Mouse (Mus musculus) CH12.LX (cell line): ENCODE measurements around the gene Cox19. TPM values are rescaled to one million over a fixed set of nuclear protein-coding genes. Genes with fewer than 3 reads are reported as not detected.

Experiments used
- DNase-seq: peaks from one replicate; pipeline ENCODE4 v3.0.0-alpha.2; 2013; ENCODE audit errors: extremely low read depth
- H3K27ac ChIP-seq: 2 replicates; pipeline ENCODE4 v1.5.1; 2012; ENCODE audit warnings: low read depth, mild to moderate bottlenecking, control low read depth, moderate library complexity; ENCODE audit not compliant: insufficient read depth
- H3K27me3 ChIP-seq: replicated peaks from 2 replicates; pipeline ENCODE3; 2012; ENCODE audit warnings: inconsistent platforms
- H3K36me3 ChIP-seq, 2 experiments: replicated peaks in 1 of 2; 2 replicates each; pipeline versions ENCODE3 to v1.6.1; 2012; ENCODE audit warnings: inconsistent platforms in 1 of 2, low read length in 1 of 2, mild to moderate bottlenecking in 1 of 2, mixed read lengths in 1 of 2, moderate library complexity in 1 of 2; ENCODE audit not compliant: control insufficient read depth in 1 of 2, insufficient read depth in 1 of 2
- H3K4me1 ChIP-seq, 2 experiments: 2 replicates each; pipeline ENCODE4 v1.6.1; 2012; ENCODE audit warnings: inconsistent platforms in 1 of 2, moderate library complexity in 1 of 2; ENCODE audit not compliant: insufficient read depth in 2 of 2, control insufficient read depth in 1 of 2
- H3K4me2 ChIP-seq: 2 replicates; pipeline ENCODE4 v1.6.1; 2012; ENCODE audit warnings: low read depth, mild to moderate bottlenecking, control low read depth; ENCODE audit not compliant: poor library complexity, insufficient read depth, severe bottlenecking
- H3K4me3 ChIP-seq, 3 experiments: fragments of 150-350 bp in 1 of 3; sonication (generic) in 1 of 3; replicated peaks in 1 of 3; 2 replicates each; pipeline versions ENCODE3 to v1.5.1; 2011 to 2012; ENCODE audit warnings: low read depth in 2 of 3, low read length in 2 of 3, mild to moderate bottlenecking in 2 of 3, moderate library complexity in 2 of 3, control low read depth in 1 of 3, improper control_type of control experiment in 1 of 3, inconsistent platforms in 1 of 3, mixed read lengths in 1 of 3; ENCODE audit not compliant: poor library complexity in 1 of 3
- H3K79me2 ChIP-seq: replicated peaks from 2 replicates; pipeline ENCODE4 v1.6.1; 2012; ENCODE audit warnings: mild to moderate bottlenecking, moderate library complexity; ENCODE audit not compliant: control insufficient read depth, poor library complexity, insufficient read depth, severe bottlenecking; ENCODE audit errors: extremely low read depth
- H3K9ac ChIP-seq: 2 replicates; pipeline ENCODE4 v1.6.1; 2012; ENCODE audit warnings: low read depth, mild to moderate bottlenecking, control low read depth, moderate library complexity; ENCODE audit not compliant: insufficient read depth
- H3K9me3 ChIP-seq: replicated peaks from 2 replicates; pipeline ENCODE3; 2012; ENCODE audit warnings: low read length, inconsistent platforms, mixed read lengths
- BHLHE40 ChIP-seq: IDR thresholded peaks from 2 replicates; pipeline ENCODE4 v1.6.1; 2011; ENCODE audit warnings: mild to moderate bottlenecking, low read depth, low read length, improper control_type of control experiment
- CHD2 ChIP-seq: IDR thresholded peaks from 2 replicates; pipeline ENCODE4 v1.6.1; 2011; ENCODE audit warnings: low read length, improper control_type of control experiment
- E2F4 ChIP-seq: IDR thresholded peaks from 2 replicates; pipeline ENCODE4 v1.6.1; 2011; ENCODE audit warnings: low read depth, low read length, improper control_type of control experiment; ENCODE audit not compliant: insufficient replicate concordance
- ETS1 ChIP-seq: conservative IDR thresholded peaks from 2 replicates; pipeline ENCODE4 v1.6.1; 2012; ENCODE audit warnings: low read depth, mild to moderate bottlenecking, inconsistent platforms, low read length, improper control_type of control experiment, moderate library complexity
- GABPA ChIP-seq: IDR thresholded peaks from 2 replicates; pipeline ENCODE4 v1.6.1; 2012; ENCODE audit warnings: low read depth, low read length, improper control_type of control experiment, inconsistent platforms; ENCODE audit not compliant: insufficient replicate concordance
- HCFC1 ChIP-seq: IDR thresholded peaks from 2 replicates; pipeline ENCODE4 v1.6.1; 2012; ENCODE audit warnings: low read depth, mild to moderate bottlenecking, inconsistent platforms, low read length, improper control_type of control experiment
- MAX ChIP-seq: IDR thresholded peaks from 2 replicates; pipeline ENCODE4 v1.6.1; 2011; ENCODE audit warnings: low read length, improper control_type of control experiment
- MXI1 ChIP-seq: IDR thresholded peaks from 2 replicates; pipeline ENCODE4 v1.6.1; 2011; ENCODE audit warnings: mild to moderate bottlenecking, low read depth, low read length, improper control_type of control experiment
- NELFE ChIP-seq: IDR thresholded peaks from 2 replicates; pipeline ENCODE4 v1.6.1; 2011; ENCODE audit warnings: low read depth, low read length, improper control_type of control experiment
- NRF1 ChIP-seq: IDR thresholded peaks from 2 replicates; pipeline ENCODE4 v1.6.1; 2014; ENCODE audit warnings: low read depth, mild to moderate bottlenecking, inconsistent platforms, low read length, improper control_type of control experiment, moderate library complexity
- POLR2AphosphoS2 ChIP-seq: IDR thresholded peaks from 2 replicates; pipeline ENCODE4 v1.6.1; 2011; ENCODE audit warnings: low read depth, low read length, improper control_type of control experiment
- RAD21 ChIP-seq: IDR thresholded peaks from 2 replicates; pipeline ENCODE4 v1.6.1; 2011; ENCODE audit warnings: low read depth, mild to moderate bottlenecking, low read length, improper control_type of control experiment, moderate library complexity
- RCOR1 ChIP-seq: conservative IDR thresholded peaks from 2 replicates; pipeline ENCODE4 v1.6.1; 2012; ENCODE audit warnings: low read depth, mild to moderate bottlenecking, inconsistent platforms, low read length, improper control_type of control experiment
- TCF12 ChIP-seq: IDR thresholded peaks from 2 replicates; pipeline ENCODE4 v1.6.1; 2014; ENCODE audit warnings: low read depth, mild to moderate bottlenecking, inconsistent platforms, low read length, improper control_type of control experiment
- UBTF ChIP-seq: IDR thresholded peaks from 2 replicates; pipeline ENCODE4 v1.6.1; 2012; ENCODE audit warnings: low read depth, mild to moderate bottlenecking, inconsistent platforms, low read length, improper control_type of control experiment, moderate library complexity
- USF1 ChIP-seq: IDR thresholded peaks from 2 replicates; pipeline ENCODE4 v1.6.1; 2014; ENCODE audit warnings: low read depth, mild to moderate bottlenecking, inconsistent platforms, low read length, improper control_type of control experiment
- ZC3H11A ChIP-seq: IDR thresholded peaks from 2 replicates; pipeline ENCODE4 v1.6.1; 2012; ENCODE audit warnings: low read depth, mild to moderate bottlenecking, inconsistent platforms, low read length, improper control_type of control experiment
- ZMIZ1 ChIP-seq: IDR thresholded peaks from 2 replicates; pipeline ENCODE4 v1.6.1; 2012; ENCODE audit warnings: low read depth, mild to moderate bottlenecking, inconsistent platforms, low read length, improper control_type of control experiment
- dilution Hi-C: fragments of 300-500 bp; cut with MboI; formaldehyde crosslinking; loops from 2 replicates; pipeline ENCODE4 v1.14.3; 2020; ENCODE audit warnings: low sequenced_read_pairs; ENCODE audit not compliant: extremely low pct_unique_long_range_greater_than_20kb, extremely low pct_ligation_motif_present
- in situ Hi-C: fragments of 300-500 bp; cut with MboI; formaldehyde crosslinking; loops from 3 replicates; pipeline ENCODE4 v1.14.3; 2019; ENCODE audit warnings: low sequenced_read_pairs, low pct_ligation_motif_present, low pct_unique_long_range_greater_than_20kb, mixed read lengths
- polyA plus RNA-seq: library from polyadenylated mRNA; unstranded; fragments of >175 nt; gene quantifications from 2 replicates; pipeline ENCODE4 v1.2.1, GENCODE M21; 2012; ENCODE audit warnings: low read depth; ENCODE audit not compliant: insufficient read length
- total RNA-seq, 2 experiments: library from RNA; depleted of rRNA; stranded (reverse); fragments of 300-350 nt in 1 of 2; fragments of >200 nt in 1 of 2; gene quantifications; 2 replicates each; pipeline ENCODE4 v1.2.3; 2012 to 2014

The Cox19 gene
- total and polyA plus RNA-seq, 3 experiments: 30.1 to 70.1 (median 32.1) TPM

GRCm38 (mm10) chr5:139395528-139395927, 44.3 kb upstream of the Cox19 start:
- H3K9ac ChIP-seq: no peak overlapping the region
- in situ Hi-C loops (no loop called here), dilution Hi-C loops (no loop called here)
- H3K4me1 ChIP-seq: peaks cover 17 to 47% of the 10 kb centered on the region in 2 experiments
- no peak overlapping the region for H3K4me3 ChIP-seq
- DNase-seq: no peak
- H3K79me2 ChIP-seq: no peaks in the 10 kb centered on the region
- TF ChIP-seq ZMIZ1: no peak
- H3K27me3 ChIP-seq: no peaks in the 10 kb centered on the region
- no peak overlapping the region for H3K27ac ChIP-seq
- H3K4me2 ChIP-seq: no peak overlapping the region
- H3K36me3 ChIP-seq: peaks cover 0 to 45% of the 10 kb centered on the region in 2 experiments
- no peaks in the 10 kb centered on the region for H3K9me3 ChIP-seq

- H3K36me3 ChIP-seq: peaks cover 0 to 39% of the 10 kb centered on the region in 2 experiments
- H3K27ac ChIP-seq: no peak overlapping the region
- H3K4me3 ChIP-seq: no peak overlapping the region
- dilution Hi-C loops: no loop called here
- H3K79me2 ChIP-seq: no peaks in the 10 kb centered on the region
- H3K4me1 ChIP-seq: peaks cover 17 to 54% of the 10 kb centered on the region in 2 experiments
- H3K27me3 ChIP-seq: no peaks in the 10 kb centered on the region
- in situ Hi-C loops: no loop called here
- no peak overlapping the region for H3K4me2 ChIP-seq
- no peak overlapping the region for H3K9ac ChIP-seq
- no peaks in the 10 kb centered on the region for H3K9me3 ChIP-seq
- no peak for TF ChIP-seq E2F4
- TF ChIP-seq CHD2: no peak
- no peak for TF ChIP-seq NRF1
- no peak for TF ChIP-seq MXI1
- no peak for TF ChIP-seq MAX
- TF ChIP-seq, all 38 proteins: peak for 0
- DNase-seq: no peak
These were observed 43.2 kb upstream of the Cox19 start for GRCm38 (mm10) chr5:139394399-139394798.

GRCm38 (mm10) chr5:139393197-139393588, 42.0 kb upstream of the Cox19 start:
- H3K27me3 ChIP-seq: no peaks in the 10 kb centered on the region
- dilution Hi-C loops: no loop called here
- no peak overlapping the region for H3K4me3 ChIP-seq
- no peak overlapping the region for H3K9ac ChIP-seq
- no peak for DNase-seq
- TF ChIP-seq UBTF (no peak), HCFC1 (no peak), RAD21 (no peak), ZC3H11A (no peak), NRF1 (no peak), BHLHE40 (no peak), RCOR1 (no peak), USF1 (no peak), E2F4 (no peak), GABPA (no peak), NELFE (no peak), ZMIZ1 (no peak), POLR2AphosphoS2 (no peak), ETS1 (no peak), TCF12 (no peak)
- no peaks in the 10 kb centered on the region for H3K9me3 ChIP-seq
- in situ Hi-C loops: no loop called here
- no peak overlapping the region for H3K4me2 ChIP-seq
- H3K27ac ChIP-seq: no peak overlapping the region
- peaks cover 0 to 41% of the 10 kb centered on the region in 2 experiments for H3K36me3 ChIP-seq
- peaks cover 16 to 59% of the 10 kb centered on the region in 2 experiments for H3K4me1 ChIP-seq
- H3K79me2 ChIP-seq: no peaks in the 10 kb centered on the region
